Mouse (Mus musculus) olfactory bulb, adult 2 months (tissue): ENCODE data around the gene Rcor1. TPM values are rescaled to one million over a fixed set of nuclear protein-coding genes. Genes with fewer than 3 reads are reported as not detected.

Experiments
- H3K27ac ChIP-seq: fragments of 200-500 bp; 2 replicates; pipeline ENCODE4 v1.5.1; 2012; ENCODE audit warnings: low read depth, low read length; ENCODE audit not compliant: insufficient read depth
- H3K4me1 ChIP-seq: fragments of 200-500 bp; 2 replicates; pipeline ENCODE4 v1.6.1; 2012; ENCODE audit warnings: low read length; ENCODE audit not compliant: control insufficient read depth, insufficient read depth
- H3K4me3 ChIP-seq: fragments of 200-500 bp; 2 replicates; pipeline ENCODE4 v1.5.1; 2012; ENCODE audit warnings: mild to moderate bottlenecking, low read depth, low read length, moderate library complexity; ENCODE audit not compliant: insufficient read depth
- CTCF ChIP-seq: fragments of 200-500 bp; IDR thresholded peaks from 2 replicates; pipeline ENCODE4 v1.5.1; 2012; ENCODE audit warnings: low read depth, mild to moderate bottlenecking, low read length, moderate library complexity; ENCODE audit not compliant: insufficient read depth
- POLR2A ChIP-seq: fragments of 200-500 bp; IDR thresholded peaks from 2 replicates; pipeline ENCODE4 v1.6.1; 2012; ENCODE audit warnings: mild to moderate bottlenecking, low read depth, low read length, moderate library complexity; ENCODE audit not compliant: insufficient read depth
- WGBS: fragments of 180-500 bp; shearing (Covaris S2); methylation state at CpG from one replicate; pipeline ENCODE4 v1.1.7; 2018; 5-methylcytosine and 5-hydroxymethylcytosine counted together
- polyA plus RNA-seq: library from polyadenylated mRNA; stranded (reverse); fragments of >200 nt; gene quantifications from 2 replicates; pipeline ENCODE4 v1.2.4, GENCODE M21; 2012; ENCODE audit warnings: low replicate concordance; ENCODE audit not compliant: missing spikeins, insufficient read depth, insufficient read length

Rcor1 gene
- polyA plus RNA-seq, 1 experiment, result not detected

DNA sequence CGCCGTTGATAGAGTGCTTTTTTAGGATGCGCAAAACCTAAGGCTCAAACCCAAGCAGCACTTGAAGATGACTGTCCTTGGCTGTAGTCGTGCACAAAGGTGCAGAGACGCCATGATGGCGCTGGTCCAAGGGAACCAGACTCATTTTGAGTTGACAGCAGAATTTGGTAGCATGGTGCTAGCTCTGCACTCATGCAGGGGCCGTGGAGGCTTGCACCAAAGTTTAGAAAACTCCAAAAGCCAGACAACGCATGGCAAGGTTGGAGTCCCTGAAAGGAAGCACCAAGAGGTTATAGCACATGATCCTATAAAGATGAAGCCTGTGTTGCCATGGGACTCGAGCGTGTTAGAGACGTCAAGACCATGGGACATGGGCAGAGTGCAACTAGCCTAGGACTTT is 21.1 kb upstream of the Rcor1 start:
- WGBS, result 93% methylated on average over 11 of the region's 11 CpGs
- Histone ChIP-seq H3K27ac (no peak overlapping the region), H3K4me1 (0 out of 2 replicates have a peak, but pooled peaks cover 2% of the 10 kb centered on the region), H3K4me3 (no peak overlapping the region)
- no peak for TF ChIP-seq CTCF
- no peak for TF ChIP-seq POLR2A

- 94% methylated on average over 2 of the region's 2 CpGs for WGBS
- H3K4me3 ChIP-seq, result no peak overlapping the region
- no peak overlapping the region for H3K27ac ChIP-seq
- 0 out of 2 replicates have a peak, but pooled peaks cover 2% of the 10 kb centered on the region for H3K4me1 ChIP-seq
- TF ChIP-seq CTCF, result no peak
- TF ChIP-seq POLR2A, result no peak
Measured at GRCm38 (mm10) chr12:111019086-111019485, 20.1 kb upstream of the Rcor1 start.

DNA sequence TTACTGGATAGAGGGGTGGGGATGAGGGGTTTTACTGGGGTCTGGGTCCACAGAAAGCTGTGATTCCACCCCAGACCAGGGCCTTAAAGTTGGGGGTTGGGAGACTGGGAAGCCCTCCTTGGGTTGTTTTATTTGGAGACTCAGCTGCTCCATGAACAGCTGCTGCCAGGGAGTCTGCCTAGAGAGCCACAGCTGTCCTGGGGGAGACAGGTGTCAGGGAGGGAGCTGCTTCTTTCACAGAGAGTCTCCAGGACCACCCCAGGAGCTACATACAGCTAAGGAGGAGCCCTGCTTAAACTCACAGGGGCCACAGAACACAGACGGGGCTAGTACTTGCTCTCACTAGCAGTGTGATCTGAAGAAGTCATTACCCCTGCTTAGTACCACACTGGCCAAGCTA is 18.0 kb upstream of the Rcor1 start:
- Histone ChIP-seq H3K27ac (no peak overlapping the region), H3K4me3 (no peak overlapping the region), H3K4me1 (no peaks in the 10 kb centered on the region)
- WGBS, result 38% methylated on average over 1 of the region's 1 CpGs
- TF ChIP-seq POLR2A, result no peak
- TF ChIP-seq CTCF, result no peak

DNA sequence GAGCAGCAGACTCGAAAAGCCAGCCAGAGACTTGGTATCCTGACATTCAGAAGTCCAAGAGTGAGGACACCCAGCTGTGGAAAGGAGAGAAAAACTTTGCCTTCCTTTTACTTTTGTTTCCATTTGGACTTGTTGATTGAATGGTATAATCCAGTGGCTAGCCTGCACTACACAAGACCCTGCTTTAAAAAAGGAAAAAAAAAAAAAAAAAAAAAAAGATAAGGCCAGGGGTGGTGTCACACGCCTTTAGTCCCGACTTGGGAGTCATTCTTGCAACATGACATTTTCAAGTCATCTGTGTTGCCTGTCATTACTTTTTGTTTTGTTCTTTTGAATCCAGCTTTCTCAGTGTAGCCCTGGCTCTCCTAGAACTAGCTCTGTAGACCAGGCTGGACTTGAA is 17.6 kb upstream of the Rcor1 start:
- TF ChIP-seq POLR2A, result no peak
- TF ChIP-seq CTCF, result no peak
- Histone ChIP-seq H3K4me3 (no peak overlapping the region), H3K27ac (no peak overlapping the region), H3K4me1 (no peaks in the 10 kb centered on the region)
- 73% methylated on average over 3 of the region's 3 CpGs for WGBS

- H3K4me1 ChIP-seq, result no peaks in the 10 kb centered on the region
- TF ChIP-seq POLR2A (no peak), CTCF (no peak)
- WGBS, result 80% methylated on average over 19 of the region's 19 CpGs
- no peak overlapping the region for H3K4me3 ChIP-seq
- H3K27ac ChIP-seq, result no peak overlapping the region
Measured at GRCm38 (mm10) chr12:111028176-111029167, 10.7 kb upstream of the Rcor1 start.

GRCm38 (mm10) chr12:111029291-111029890 is 9.8 kb upstream of the Rcor1 start:
- TF ChIP-seq POLR2A (no peak), CTCF (no peak)
- no peaks in the 10 kb centered on the region for H3K4me1 ChIP-seq
- H3K4me3 ChIP-seq, result no peak overlapping the region
- 82% methylated on average over 7 of the region's 7 CpGs for WGBS
- H3K27ac ChIP-seq, result no peak overlapping the region

DNA sequence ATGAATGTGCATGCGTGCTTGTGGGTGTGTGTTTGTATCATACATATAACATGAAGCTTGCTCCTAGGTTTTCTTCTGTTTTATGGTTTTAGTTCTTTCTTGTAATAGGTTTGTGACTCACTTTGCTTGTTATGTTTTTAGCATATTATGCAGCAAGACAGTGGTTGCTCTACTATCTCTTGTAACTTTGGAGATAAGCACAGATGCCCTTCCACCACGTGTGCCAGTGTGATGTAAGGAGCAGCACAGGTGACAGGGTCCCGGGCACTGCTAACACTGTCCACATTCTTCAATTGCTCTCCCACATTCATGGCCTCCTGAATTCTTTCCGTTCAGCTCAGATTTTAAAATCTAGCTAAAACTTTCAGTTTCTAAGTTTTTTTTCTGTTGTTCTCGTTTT is 6.3 kb upstream of the Rcor1 start:
- Histone ChIP-seq H3K4me1 (peaks cover 3% of the 10 kb centered on the region), H3K27ac (no peak overlapping the region), H3K4me3 (no peak overlapping the region)
- TF ChIP-seq POLR2A, result no peak
- TF ChIP-seq CTCF, result no peak
- WGBS, result 89% methylated on average over 5 of the region's 5 CpGs

GRCm38 (mm10) chr12:111035182-111035824 is 3.8 kb upstream of the Rcor1 start:
- Histone ChIP-seq H3K27ac (no peak overlapping the region), H3K4me3 (no peak overlapping the region), H3K4me1 (peaks cover 6% of the 10 kb centered on the region)
- 73% methylated on average over 12 of the region's 12 CpGs for whole genome bisulfite sequencing
- TF ChIP-seq CTCF (no peak), POLR2A (no peak)

DNA sequence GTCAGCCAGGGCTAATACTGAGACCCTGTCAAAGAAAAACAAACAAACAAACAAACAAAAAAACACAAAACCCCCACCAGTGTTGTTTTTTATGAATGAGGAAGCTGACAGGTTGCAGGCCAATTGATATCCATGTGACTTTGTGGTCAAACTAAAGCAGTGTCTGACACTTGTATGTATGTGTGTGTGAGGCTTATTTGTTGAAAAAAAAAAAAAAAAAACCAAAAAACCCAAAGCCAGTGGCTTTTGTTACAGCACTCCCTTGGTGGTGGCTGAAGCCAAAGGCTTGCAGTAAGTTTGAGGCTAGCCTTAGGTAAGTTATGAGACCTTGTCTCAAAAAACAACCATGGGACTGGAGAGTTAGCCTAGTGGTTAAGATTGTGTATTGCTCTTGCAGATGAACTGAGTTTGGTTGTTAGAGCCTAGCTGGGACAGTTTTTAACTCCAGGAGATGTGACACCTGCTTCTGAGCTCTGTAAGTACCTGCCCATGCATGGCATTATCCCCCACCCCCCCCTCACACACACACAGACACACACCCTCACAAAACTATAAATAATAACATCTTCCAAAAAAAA is 2.9 kb upstream of the Rcor1 start:
- Histone ChIP-seq H3K4me1 (peaks cover 6% of the 10 kb centered on the region), H3K27ac (no peak overlapping the region), H3K4me3 (no peak overlapping the region)
- no peak for TF ChIP-seq CTCF
- TF ChIP-seq POLR2A, result no peak
